Mouse (Mus musculus): ENCODE measurements around the gene Tmem259. TPM values are rescaled to one million over a fixed set of nuclear protein-coding genes. Genes with fewer than 3 reads are reported as not detected.

Tmem259 gene
- total RNA-seq, 1 experiment: 127 TPM

Other genes with a start within 250 kb of the Tmem259 start
- gene Polrmt, start 237.7 kb downstream of the Tmem259 start, total RNA-seq (2012; rRNA removed): 109 and 159 TPM in 2 replicates
- 1.5 and 1.9 TPM in 2 replicates for gene Fgf22, start 229.3 kb downstream of the Tmem259 start, total RNA-seq (2012; rRNA removed)
- 66.7 and 70.8 TPM in 2 replicates for gene Rnf126, start 217.4 kb downstream of the Tmem259 start, total RNA-seq (2012; rRNA removed)
- 5.7 and 7.1 TPM in 2 replicates for gene Fstl3, start 207.1 kb downstream of the Tmem259 start, total RNA-seq (2012; rRNA removed)
- 0.27 and 0.37 TPM in 2 replicates for gene Prss57, start 193.4 kb downstream of the Tmem259 start, total RNA-seq (2012; rRNA removed)
- gene Palm, start 190.8 kb downstream of the Tmem259 start, total RNA-seq (2012; rRNA removed): 10.7 and 12.7 TPM in 2 replicates
- gene Misp, start 163.3 kb downstream of the Tmem259 start, total RNA-seq (2012; rRNA removed): 1.7 and 2.2 TPM in 2 replicates
- 403 and 408 TPM in 2 replicates for gene Ptbp1, start 129.9 kb downstream of the Tmem259 start, total RNA-seq (2012; rRNA removed)
- gene Prtn3, start 109.9 kb downstream of the Tmem259 start, total RNA-seq (2012; rRNA removed): 1.0 and 1.3 TPM in 2 replicates
- gene Plppr3, start 109.7 kb downstream of the Tmem259 start, total RNA-seq (2012; rRNA removed): 3.7 and 7.8 TPM in 2 replicates
- gene Elane, start 98.1 kb downstream of the Tmem259 start, total RNA-seq (2012; rRNA removed): not detected in 2 replicates
- gene Cfd, start 93.5 kb downstream of the Tmem259 start, total RNA-seq (2012; rRNA removed): not detected in 2 replicates
- gene Med16, start 75.4 kb downstream of the Tmem259 start, total RNA-seq (2012; rRNA removed): 21.0 and 24.9 TPM in 2 replicates
- gene Gm26602, start 73.5 kb downstream of the Tmem259 start, total RNA-seq (2012; rRNA removed): 2.3 and 8.3 TPM in 2 replicates
- 0.85 and 2.4 TPM in 2 replicates for gene Kiss1r, start 67.4 kb downstream of the Tmem259 start, total RNA-seq (2012; rRNA removed)
- gene R3hdm4, start 63.1 kb downstream of the Tmem259 start, total RNA-seq (2012; rRNA removed): 24.0 and 28.2 TPM in 2 replicates
- 10.8 and 16.3 TPM in 2 replicates for gene Arid3a, start 57.3 kb downstream of the Tmem259 start, total RNA-seq (2012; rRNA removed)
- 155 and 195 TPM in 2 replicates for gene Wdr18, start 24.2 kb downstream of the Tmem259 start, total RNA-seq (2012; rRNA removed)
- gene Grin3b, start 13.6 kb downstream of the Tmem259 start, total RNA-seq (2012; rRNA removed): 0.36 and 0.74 TPM in 2 replicates
- gene Cnn2, start 4.3 kb upstream of the Tmem259 start, total RNA-seq (2012; rRNA removed): 94.1 and 159 TPM in 2 replicates
- 8.8 and 18.9 TPM in 2 replicates for gene Abca7, start 12.2 kb upstream of the Tmem259 start, total RNA-seq (2012; rRNA removed)
- gene Arhgap45, start 32.3 kb upstream of the Tmem259 start, total RNA-seq (2012; rRNA removed): 17.0 and 20.9 TPM in 2 replicates
- gene Polr2e, start 55.5 kb upstream of the Tmem259 start, total RNA-seq (2012; rRNA removed): 266 and 293 TPM in 2 replicates
- 1,456 and 1,919 TPM in 2 replicates for gene Gpx4, start 62.8 kb upstream of the Tmem259 start, total RNA-seq (2012; rRNA removed)
- gene Sbno2, start 121.2 kb upstream of the Tmem259 start, total RNA-seq (2012; rRNA removed): 36.6 and 49.3 TPM in 2 replicates
- 124 and 141 TPM in 2 replicates for gene Stk11, start 131.5 kb upstream of the Tmem259 start, total RNA-seq (2012; rRNA removed)
- gene Atp5d, start 154.3 kb upstream of the Tmem259 start, total RNA-seq (2012; rRNA removed): 217 and 226 TPM in 2 replicates
- 20.9 and 41.0 TPM in 2 replicates for gene Cbarp, start 156.5 kb upstream of the Tmem259 start, total RNA-seq (2012; rRNA removed)
- gene Midn, start 163.9 kb upstream of the Tmem259 start, total RNA-seq (2012; rRNA removed): 38.3 and 42.6 TPM in 2 replicates
- 69.6 and 105 TPM in 2 replicates for gene Cirbp, start 181.7 kb upstream of the Tmem259 start, total RNA-seq (2012; rRNA removed)
- gene 1600002K03Rik, start 188.6 kb upstream of the Tmem259 start, total RNA-seq (2012; rRNA removed): 25.4 and 31.2 TPM in 2 replicates
- gene Efna2, start 195.2 kb upstream of the Tmem259 start, total RNA-seq (2012; rRNA removed): 2.7 and 3.4 TPM in 2 replicates
- gene Mum1, start 242.1 kb upstream of the Tmem259 start, total RNA-seq (2012; rRNA removed): 80.8 and 115 TPM in 2 replicates

Measured in ES-E14 (cell line).